Mouse (Mus musculus) layer of hippocampus, adult 6 months (tissue): ENCODE data around the gene Gnas. TPM values are rescaled to one million over a fixed set of nuclear protein-coding genes. Genes with fewer than 3 reads are reported as not detected.

Source experiments
- long read RNA-seq, 2 experiments: library from polyadenylated mRNA; unstranded; transcript quantifications; one replicate each; pipeline ENCODE4 v2.0.0; 2019 to 2020
- microRNA-seq: library from miRNA; unstranded; fragments of <30 nt; microRNA quantifications from one replicate; pipeline ENCODE4 v1.2.0, GENCODE M21; 2020
- polyA plus RNA-seq: library from polyadenylated mRNA; unstranded; fragments of <200 nt; fragmentation: Nextera tagmentation; gene quantifications from 2 replicates; pipeline ENCODE4 v1.2.3, GENCODE M21; 2021

The Gnas gene
- polyA plus RNA-seq, result 511 and 534 TPM in 2 replicates
- long read RNA-seq, experiment 1, transcript Gnas-221 (13 exons, 1,427 nt), result minor isoform, 63 of 818 reads
- long read RNA-seq, experiment 1, transcript Gnas-219 (3 exons, 817 nt), result minor isoform, 7 of 818 reads
- long read RNA-seq, experiment 1, transcript Gnas-208 (12 exons, 1,716 nt), result major isoform, 455 of 818 reads
- long read RNA-seq, experiment 1, transcript Gnas-207 (11 exons, 1,789 nt), result minor isoform, 9 of 818 reads
- long read RNA-seq, experiment 1, partial matches to known transcripts, result 257 of 818 reads
- long read RNA-seq, experiment 1, other reads (novel, unspliced or antisense), result 21 of 818 reads
- long read RNA-seq, experiment 2, transcript Gnas-206 (11 exons, 1,695 nt), result minor isoform, 20 of 2,372 reads
- long read RNA-seq, experiment 2, transcript Gnas-207 (11 exons, 1,789 nt), result minor isoform, 38 of 2,372 reads
- long read RNA-seq, experiment 2, transcript Gnas-208 (12 exons, 1,716 nt), result major isoform, 1,997 of 2,372 reads
- long read RNA-seq, experiment 2, transcript Gnas-221 (13 exons, 1,427 nt), result minor isoform, 182 of 2,372 reads
- long read RNA-seq, experiment 2, partial matches to known transcripts, result 64 of 2,372 reads
- long read RNA-seq, experiment 2, other reads (novel, unspliced or antisense), result 66 of 2,372 reads

DNA sequence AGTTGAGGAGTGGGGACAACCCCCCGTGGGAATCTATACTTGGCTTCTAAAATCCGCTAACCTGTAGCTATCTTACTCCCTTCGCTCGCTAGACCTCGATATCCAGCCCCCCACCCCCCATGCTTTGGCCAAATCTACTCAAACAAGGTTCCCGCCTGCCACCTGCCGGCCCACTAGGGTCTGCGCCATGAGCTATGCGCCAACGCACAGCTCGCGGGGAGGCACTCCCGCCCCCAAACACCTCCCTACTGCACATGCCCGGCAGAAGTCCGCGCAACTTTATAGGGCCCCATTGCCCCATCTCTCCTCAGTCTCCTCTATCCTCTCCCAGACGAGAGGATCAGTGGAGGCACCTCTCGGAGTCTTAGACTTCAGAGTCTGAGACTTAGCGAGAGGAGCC is at the start of gene Gnas:
TSS of gene Gnas (plus strand) at position 310 of the 400 bp plus-strand sequence.

GRCm38 (mm10) chr2:174346612-174346998 is 62.5 kb downstream of the Gnas start, which contains the start of gene Gm20721:
Gene Gm20721 (minus strand): TSS chr2:174346712.

Small RNA genes lying within 50 kb of the gene (microRNA-seq; reads per million reads assigned to microRNA genes)
- gene Gm27591 (not detected), gene Mir296 (366 reads per million, percentile 71 among the genes with 10 or more reads in this experiment), gene Mir298 (1,567 reads per million, percentile 85 among the genes with 10 or more reads in this experiment)

Other genes with a start within 250 kb of the Gnas start
- 6.1 and 7.5 TPM in 2 replicates for gene Stx16, start 208.0 kb upstream of the Gnas start, polyA plus RNA-seq
- gene Npepl1, start 174.0 kb upstream of the Gnas start, polyA plus RNA-seq, result 3.0 and 3.7 TPM in 2 replicates
- gene Gm20721, start 62.4 kb downstream of the Gnas start, polyA plus RNA-seq, result 32.6 and 77.3 TPM in 2 replicates
- gene Nelfcd, start 131.5 kb downstream of the Gnas start, polyA plus RNA-seq, result 47.3 and 47.8 TPM in 2 replicates
- gene Ctsz, start 154.7 kb downstream of the Gnas start, polyA plus RNA-seq, result 122 and 156 TPM in 2 replicates
- gene Tubb1, start 166.4 kb downstream of the Gnas start, polyA plus RNA-seq, result not detected in 2 replicates
- gene Atp5e, start 179.8 kb downstream of the Gnas start, polyA plus RNA-seq, result 1,680 and 1,841 TPM in 2 replicates
- 102 and 103 TPM in 2 replicates for gene Prelid3b, start 188.8 kb downstream of the Gnas start, polyA plus RNA-seq